Mouse (Mus musculus) forebrain, embryonic 16.5 days (tissue): ENCODE results near the gene Orc2. TPM values are rescaled to one million over a fixed set of nuclear protein-coding genes. Genes with fewer than 3 reads are reported as not detected.

Source experiments
- ATAC-seq: fragments of 200-750 bp; cut with Nextera tagmentation; 2 replicates; pipeline ENCODE4 v1.8.0; 2017; ENCODE audit warnings: mild to moderate bottlenecking, moderate library complexity
- H3K27ac ChIP-seq: fragments of 300-500 bp; sonication (generic); 2 replicates; pipeline ENCODE4 v1.5.1; 2014; ENCODE audit warnings: low read length, control low read depth
- H3K27me3 ChIP-seq: fragments of 300-500 bp; sonication (generic); replicated peaks from 2 replicates; pipeline ENCODE4 v1.6.1; 2014; ENCODE audit warnings: low read length; ENCODE audit not compliant: control insufficient read depth, insufficient read depth
- H3K36me3 ChIP-seq: fragments of 300-500 bp; sonication (generic); 2 replicates; pipeline ENCODE4 v1.6.1; 2014; ENCODE audit not compliant: control insufficient read depth, insufficient read depth
- H3K4me1 ChIP-seq: fragments of 300-500 bp; sonication (generic); replicated peaks from 2 replicates; pipeline ENCODE4 v1.6.1; 2014; ENCODE audit warnings: low read length; ENCODE audit not compliant: control insufficient read depth, insufficient read depth
- H3K4me2 ChIP-seq: fragments of 300-500 bp; sonication (generic); 2 replicates; pipeline ENCODE4 v1.6.1; 2014; ENCODE audit warnings: mild to moderate bottlenecking, low read length, control low read depth
- H3K4me3 ChIP-seq: fragments of 300-500 bp; sonication (generic); replicated peaks from 2 replicates; pipeline ENCODE4 v1.5.1; 2014; ENCODE audit warnings: mild to moderate bottlenecking, low read length, control low read depth
- H3K9ac ChIP-seq: fragments of 300-500 bp; sonication (generic); replicated peaks from 2 replicates; pipeline ENCODE4 v1.6.1; 2014; ENCODE audit warnings: low read depth, low read length, control low read depth
- H3K9me3 ChIP-seq: fragments of 300-500 bp; sonication (generic); 2 replicates; pipeline ENCODE4 v1.6.1; 2016; ENCODE audit warnings: low read length; ENCODE audit not compliant: control insufficient read depth
- WGBS: fragments of 180-500 bp; shearing (Covaris S2); extraction: QIAGEN DNeasy Blood & Tissue Kit; methylation state at CpG from one replicate; pipeline ENCODE4 v1.1.7; 2014; 5-methylcytosine and 5-hydroxymethylcytosine counted together
- polyA plus RNA-seq: library from polyadenylated mRNA; unstranded; fragments of >200 nt; fragmentation: Nextera tagmentation; extraction: Ambion mirVana; gene quantifications from 2 replicates; pipeline ENCODE4 v1.2.1, GENCODE M21; 2015

The Orc2 gene
- polyA plus RNA-seq, 1 experiment from 2014 or later, result 29.6 TPM

DNA sequence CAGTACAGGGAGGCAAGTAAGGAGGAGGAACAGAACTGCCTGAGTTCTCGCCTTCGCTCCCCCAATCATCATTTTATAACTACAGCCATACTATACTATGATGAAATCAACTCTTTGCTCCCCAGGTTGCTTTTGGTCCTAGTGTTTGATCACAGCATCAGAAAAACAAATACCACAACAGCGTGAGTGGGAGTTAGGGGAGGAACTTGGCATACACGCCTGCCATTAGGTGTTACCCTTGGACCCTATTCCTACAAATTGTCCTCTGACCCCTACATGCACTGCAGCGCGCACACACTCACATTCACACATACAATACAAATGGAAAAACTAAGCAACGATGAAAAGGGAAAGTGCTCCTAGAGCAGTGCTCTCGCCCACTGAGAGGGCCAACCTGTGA lies 29.2 kb downstream of the Orc2 start:
- no peak for ATAC-seq
- WGBS, result 96% methylated on average over 8 of the region's 8 CpGs
- no peak overlapping the region for H3K4me3 ChIP-seq
- H3K27me3 ChIP-seq, result no peaks in the 10 kb centered on the region
- peaks cover 42% of the 10 kb centered on the region for H3K36me3 ChIP-seq
- no peaks in the 10 kb centered on the region for H3K9me3 ChIP-seq
- no peak overlapping the region for H3K27ac ChIP-seq
- no peak overlapping the region for H3K9ac ChIP-seq
- no peaks in the 10 kb centered on the region for H3K4me1 ChIP-seq
- H3K4me2 ChIP-seq, result no peak overlapping the region

GRCm38 (mm10) chr1:58465561-58465960 lies 39.3 kb downstream of the Orc2 start:
- H3K36me3 ChIP-seq, result peaks cover 28% of the 10 kb centered on the region
- H3K27ac ChIP-seq, result no peak overlapping the region
- no peak overlapping the region for H3K4me2 ChIP-seq
- H3K4me1 ChIP-seq, result no peaks in the 10 kb centered on the region
- H3K9me3 ChIP-seq, result no peaks in the 10 kb centered on the region
- H3K4me3 ChIP-seq, result no peak overlapping the region
- no peaks in the 10 kb centered on the region for H3K27me3 ChIP-seq
- ATAC-seq, result no peak
- WGBS, result 85% methylated on average over 4 of the region's 4 CpGs
- no peak overlapping the region for H3K9ac ChIP-seq

DNA sequence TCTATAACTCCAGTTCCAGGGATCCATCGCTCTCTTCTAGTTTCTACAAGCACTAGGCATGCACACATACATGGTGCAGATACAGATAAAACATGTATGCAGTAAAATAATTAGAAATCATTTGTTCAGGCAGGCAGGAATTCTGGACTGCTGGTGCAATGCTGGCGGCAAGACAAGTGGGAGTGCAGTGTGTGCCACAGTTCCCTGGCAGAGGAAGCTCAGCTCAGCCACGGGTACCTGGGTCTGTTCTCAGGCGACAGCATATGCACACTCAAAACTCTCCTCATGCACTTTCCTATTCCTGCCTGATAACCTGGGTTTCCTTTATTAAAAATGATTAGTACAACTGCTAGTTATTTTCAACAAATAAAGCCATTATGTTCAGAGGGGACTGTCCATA lies 39.9 kb downstream of the Orc2 start:
- H3K9me3 ChIP-seq, result no peaks in the 10 kb centered on the region
- ATAC-seq, result no peak
- H3K9ac ChIP-seq, result no peak overlapping the region
- H3K27me3 ChIP-seq, result no peaks in the 10 kb centered on the region
- H3K27ac ChIP-seq, result no peak overlapping the region
- H3K4me3 ChIP-seq, result no peak overlapping the region
- H3K4me1 ChIP-seq, result no peaks in the 10 kb centered on the region
- H3K36me3 ChIP-seq, result peaks cover 29% of the 10 kb centered on the region
- 94% methylated on average over 4 of the region's 4 CpGs for WGBS
- H3K4me2 ChIP-seq, result no peak overlapping the region

GRCm38 (mm10) chr1:58463935-58464334 lies 41.0 kb downstream of the Orc2 start:
- ATAC-seq, result no peak
- no peak overlapping the region for H3K27ac ChIP-seq
- H3K4me3 ChIP-seq, result no peak overlapping the region
- H3K36me3 ChIP-seq, result peaks cover 28% of the 10 kb centered on the region
- WGBS, result 84% methylated on average over 2 of the region's 2 CpGs
- H3K4me2 ChIP-seq, result no peak overlapping the region
- H3K9ac ChIP-seq, result no peak overlapping the region
- H3K9me3 ChIP-seq, result no peaks in the 10 kb centered on the region
- no peaks in the 10 kb centered on the region for H3K4me1 ChIP-seq
- H3K27me3 ChIP-seq, result no peaks in the 10 kb centered on the region

- 97% methylated on average over 3 of the region's 3 CpGs for WGBS
- ATAC-seq, result no peak
- H3K27ac ChIP-seq, result no peak overlapping the region
Observed at GRCm38 (mm10) chr1:58460566-58460965, 44.3 kb downstream of the Orc2 start.

DNA sequence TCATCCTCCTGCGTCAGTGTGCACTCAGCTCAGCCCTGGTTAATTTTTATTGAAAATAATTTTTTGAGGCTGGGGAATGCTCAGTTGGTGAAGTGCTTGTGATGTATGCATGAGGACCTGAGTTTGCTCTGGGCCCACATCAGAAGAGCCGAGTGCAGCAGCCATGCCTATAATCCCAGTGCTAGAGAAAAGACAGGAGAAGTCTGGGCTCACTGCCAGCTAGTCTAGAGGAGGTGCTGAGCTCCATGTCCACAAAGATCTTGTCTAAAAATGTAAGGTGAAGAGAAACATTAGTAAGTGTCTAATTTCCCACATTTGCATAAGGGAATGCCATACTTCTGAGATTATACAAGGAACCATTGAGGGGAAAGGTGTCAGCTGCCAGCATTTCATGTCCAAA lies 46.0 kb downstream of the Orc2 start:
- peaks cover 43% of the 10 kb centered on the region for H3K36me3 ChIP-seq
- no peak overlapping the region for H3K9ac ChIP-seq
- no peaks in the 10 kb centered on the region for H3K4me1 ChIP-seq
- no peaks in the 10 kb centered on the region for H3K27me3 ChIP-seq
- no peak overlapping the region for H3K4me3 ChIP-seq
- no peak overlapping the region for H3K27ac ChIP-seq
- no peaks in the 10 kb centered on the region for H3K9me3 ChIP-seq
- no peak overlapping the region for H3K4me2 ChIP-seq
- WGBS, result 59% methylated on average over 2 of the region's 2 CpGs
- ATAC-seq, result no peak

More at GRCm38 (mm10) chr1:58460566-58460965, 44.3 kb downstream of the Orc2 start:
- Histone ChIP-seq H3K9me3 (no peaks in the 10 kb centered on the region), H3K4me3 (no peak overlapping the region), H3K4me2 (no peak overlapping the region), H3K36me3 (peaks cover 37% of the 10 kb centered on the region), H3K27me3 (no peaks in the 10 kb centered on the region), H3K4me1 (no peaks in the 10 kb centered on the region), H3K9ac (no peak overlapping the region)

GRCm38 (mm10) chr1:58458175-58458574 lies 46.7 kb downstream of the Orc2 start:
- WGBS, result 91% methylated on average over 5 of the region's 5 CpGs
- no peaks in the 10 kb centered on the region for H3K9me3 ChIP-seq
- peaks cover 43% of the 10 kb centered on the region for H3K36me3 ChIP-seq
- H3K4me1 ChIP-seq, result no peaks in the 10 kb centered on the region
- no peak overlapping the region for H3K27ac ChIP-seq
- no peaks in the 10 kb centered on the region for H3K27me3 ChIP-seq
- no peak overlapping the region for H3K9ac ChIP-seq
- H3K4me2 ChIP-seq, result no peak overlapping the region
- ATAC-seq, result no peak
- H3K4me3 ChIP-seq, result no peak overlapping the region

GRCm38 (mm10) chr1:58454316-58454715 lies 50.6 kb downstream of the Orc2 start:
- H3K36me3 ChIP-seq, result peaks cover 29% of the 10 kb centered on the region
- H3K4me3 ChIP-seq, result no peak overlapping the region
- 93% methylated on average over 6 of the region's 6 CpGs for WGBS
- H3K27me3 ChIP-seq, result no peaks in the 10 kb centered on the region
- no peaks in the 10 kb centered on the region for H3K9me3 ChIP-seq
- no peak for ATAC-seq
- H3K4me1 ChIP-seq, result no peaks in the 10 kb centered on the region
- no peak overlapping the region for H3K9ac ChIP-seq
- no peak overlapping the region for H3K4me2 ChIP-seq
- H3K27ac ChIP-seq, result no peak overlapping the region

DNA sequence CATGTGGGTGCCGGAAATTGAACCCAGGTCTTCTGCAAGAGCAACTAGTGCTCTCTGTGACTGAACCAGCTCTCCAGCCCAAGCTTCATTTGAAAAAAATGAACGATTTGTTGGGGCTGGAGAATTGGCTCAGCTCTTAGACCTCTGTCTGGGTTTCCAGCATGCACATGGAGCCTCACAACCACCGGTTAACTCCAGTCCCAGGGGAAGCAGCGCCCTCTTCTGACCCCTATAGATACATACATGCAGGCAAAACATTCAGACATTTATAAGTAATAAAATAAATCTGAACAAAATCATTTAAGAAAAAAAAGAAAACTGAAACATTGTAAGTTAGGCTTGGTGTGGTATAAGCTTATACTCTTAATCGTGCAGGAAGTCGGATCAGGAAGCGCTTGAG lies 56.5 kb downstream of the Orc2 start:
- Histone ChIP-seq H3K9me3 (no peaks in the 10 kb centered on the region), H3K27ac (no peak overlapping the region), H3K27me3 (no peaks in the 10 kb centered on the region), H3K4me3 (no peak overlapping the region), H3K9ac (no peak overlapping the region), H3K4me2 (no peak overlapping the region), H3K36me3 (peaks cover 10% of the 10 kb centered on the region), H3K4me1 (peaks cover 18% of the 10 kb centered on the region)
- ATAC-seq, result no peak
- WGBS, result 93% methylated on average over 7 of the region's 7 CpGs

- peaks cover 18% of the 10 kb centered on the region for H3K4me1 ChIP-seq
- no peaks in the 10 kb centered on the region for H3K27me3 ChIP-seq
- H3K4me3 ChIP-seq, result no peak overlapping the region
- WGBS, result 94% methylated on average over 7 of the region's 7 CpGs
- no peak for ATAC-seq
- H3K9ac ChIP-seq, result no peak overlapping the region
- no peaks in the 10 kb centered on the region for H3K9me3 ChIP-seq
- peaks cover 7% of the 10 kb centered on the region for H3K36me3 ChIP-seq
- H3K4me2 ChIP-seq, result no peak overlapping the region
- no peak overlapping the region for H3K27ac ChIP-seq
Observed at GRCm38 (mm10) chr1:58447766-58448165, 57.1 kb downstream of the Orc2 start.
